Mouse (Mus musculus) lung, postnatal 0 days (tissue): Measurements from ENCODE around the gene Donson. TPM values are rescaled to one million over a fixed set of nuclear protein-coding genes. Genes with fewer than 3 reads are reported as not detected.

Experiments
- ATAC-seq: fragments of 200-750 bp; cut with Nextera tagmentation; 2 replicates; pipeline ENCODE4 v1.8.0; 2017; ENCODE audit warnings: moderate library complexity
- DNase-seq: peaks from one replicate; pipeline ENCODE4 v3.0.0-alpha.2; 2016; ENCODE audit warnings: low spot score
- H3K27ac ChIP-seq: fragments of 300-500 bp; sonication (generic); 2 replicates; pipeline ENCODE4 v1.5.1; 2014; ENCODE audit warnings: antibody characterized with exemption, mild to moderate bottlenecking, low read length, mixed read lengths
- H3K27me3 ChIP-seq: fragments of 300-500 bp; sonication (generic); replicated peaks from 2 replicates; pipeline ENCODE4 v1.6.1; 2014; ENCODE audit warnings: low read length, mixed read lengths; ENCODE audit not compliant: insufficient read depth
- H3K36me3 ChIP-seq: fragments of 300-500 bp; sonication (generic); 2 replicates; pipeline ENCODE4 v1.6.1; 2014; ENCODE audit warnings: low read length, mixed read lengths; ENCODE audit not compliant: insufficient read depth
- H3K4me1 ChIP-seq: fragments of 300-500 bp; sonication (generic); 2 replicates; pipeline ENCODE4 v1.6.1; 2014; ENCODE audit warnings: antibody characterized with exemption, low read depth, low read length, mixed read lengths; ENCODE audit not compliant: insufficient read depth
- H3K4me2 ChIP-seq: fragments of 300-500 bp; sonication (generic); replicated peaks from 2 replicates; pipeline ENCODE4 v1.6.1; 2014; ENCODE audit warnings: low read depth, mild to moderate bottlenecking, low read length, moderate library complexity, mixed read lengths
- H3K4me3 ChIP-seq: fragments of 300-500 bp; sonication (generic); 2 replicates; pipeline ENCODE4 v1.5.1; 2014; ENCODE audit warnings: low read depth, low read length
- H3K9ac ChIP-seq: fragments of 300-500 bp; sonication (generic); replicated peaks from 2 replicates; pipeline ENCODE4 v1.6.1; 2014; ENCODE audit warnings: low read depth, mild to moderate bottlenecking
- H3K9me3 ChIP-seq: fragments of 300-500 bp; sonication (generic); 2 replicates; pipeline ENCODE4 v1.6.1; 2016; ENCODE audit warnings: low read length, mixed read lengths
- CTCF ChIP-seq: IDR thresholded peaks from 2 replicates; pipeline ENCODE4 v1.5.1; 2016; ENCODE audit warnings: antibody characterized with exemption, mild to moderate bottlenecking
- EP300 ChIP-seq: IDR thresholded peaks from 2 replicates; pipeline ENCODE4 v1.6.1; 2016; ENCODE audit warnings: antibody characterized with exemption, mild to moderate bottlenecking, control low read depth
- WGBS: fragments of 180-500 bp; shearing (Covaris S2); extraction: QIAGEN DNeasy Blood & Tissue Kit; methylation state at CpG from one replicate; pipeline ENCODE4 v1.1.7; 2014; 5-methylcytosine and 5-hydroxymethylcytosine counted together
- polyA plus RNA-seq: library from polyadenylated mRNA; unstranded; fragments of >200 nt; fragmentation: Nextera tagmentation; extraction: Ambion mirVana; gene quantifications from 2 replicates; pipeline ENCODE4 v1.2.1, GENCODE M21; 2015

Donson gene
- polyA plus RNA-seq, 1 experiment from 2014 or later, result 6.0 TPM

- WGBS, result 62% methylated on average over 7 of the region's 7 CpGs
- peaks cover 16% of the 10 kb centered on the region; the same call in 1 of the 2 replicates for H3K36me3 ChIP-seq
- H3K27me3 ChIP-seq, result no peaks in the 10 kb centered on the region
- no peaks in the 10 kb centered on the region for H3K4me1 ChIP-seq
- no peaks in the 10 kb centered on the region for H3K9me3 ChIP-seq
- H3K4me3 ChIP-seq, result no peak overlapping the region
- no peak overlapping the region for H3K27ac ChIP-seq
- H3K4me2 ChIP-seq, result no peak overlapping the region
- ATAC-seq, result no peak
- DNase-seq, result no peak
- H3K9ac ChIP-seq, result no peak overlapping the region
- TF ChIP-seq CTCF, result no peak
- TF ChIP-seq EP300, result no peak
Observed at GRCm38 (mm10) chr16:91710241-91710640, 21.7 kb upstream of the Donson start.

- Histone ChIP-seq H3K9ac (no peak overlapping the region), H3K4me1 (no peaks in the 10 kb centered on the region), H3K27me3 (no peaks in the 10 kb centered on the region), H3K36me3 (0 out of 2 replicates have a peak, but pooled peaks cover 6% of the 10 kb centered on the region), H3K4me2 (no peak overlapping the region), H3K4me3 (no peak overlapping the region), H3K9me3 (no peaks in the 10 kb centered on the region), H3K27ac (no peak overlapping the region)
- ATAC-seq (no peak), DNase-seq (no peak)
- no peak for TF ChIP-seq EP300
- no peak for TF ChIP-seq CTCF
- 78% methylated on average over 14 of the region's 14 CpGs for WGBS
Observed at GRCm38 (mm10) chr16:91704603-91705340, 16.2 kb upstream of the Donson start.

GRCm38 (mm10) chr16:91702771-91703188 is 14.2 kb upstream of the Donson start:
- Histone ChIP-seq H3K36me3 (0 out of 2 replicates have a peak, but pooled peaks cover 6% of the 10 kb centered on the region), H3K27ac (no peak overlapping the region), H3K27me3 (no peaks in the 10 kb centered on the region), H3K4me1 (no peaks in the 10 kb centered on the region), H3K4me2 (no peak overlapping the region), H3K9me3 (no peaks in the 10 kb centered on the region), H3K4me3 (no peak overlapping the region), H3K9ac (no peak overlapping the region)
- 75% methylated on average over 3 of the region's 3 CpGs for WGBS
- DNase-seq, result no peak
- no peak for ATAC-seq
- TF ChIP-seq CTCF, result no peak
- TF ChIP-seq EP300, result no peak

- 50% methylated on average over 13 of the region's 13 CpGs for WGBS
- peak; percentile 63 for DNase-seq
- no peaks in the 10 kb centered on the region for H3K4me1 ChIP-seq
- no peak for TF ChIP-seq EP300
- TF ChIP-seq CTCF, result no peak
- H3K27me3 ChIP-seq, result no peaks in the 10 kb centered on the region
- H3K9me3 ChIP-seq, result no peaks in the 10 kb centered on the region
- H3K36me3 ChIP-seq, result peaks cover 12% of the 10 kb centered on the region; the same call in 1 of the 2 replicates
- no peak overlapping the region; the same call in 1 of the 2 replicates for H3K4me2 ChIP-seq
- no peak overlapping the region for H3K9ac ChIP-seq
- H3K27ac ChIP-seq, result no peak overlapping the region
- peak; percentile 90 for ATAC-seq
- H3K4me3 ChIP-seq, result no peak overlapping the region
Observed at GRCm38 (mm10) chr16:91701908-91702307, 13.3 kb upstream of the Donson start.

GRCm38 (mm10) chr16:91698995-91699394 is 10.4 kb upstream of the Donson start:
- no peak for DNase-seq
- Histone ChIP-seq H3K4me2 (no peak overlapping the region), H3K9ac (no peak overlapping the region), H3K4me3 (no peak overlapping the region), H3K36me3 (peaks cover 8% of the 10 kb centered on the region; the same call in 1 of the 2 replicates), H3K4me1 (no peaks in the 10 kb centered on the region), H3K9me3 (no peaks in the 10 kb centered on the region), H3K27me3 (no peaks in the 10 kb centered on the region), H3K27ac (no peak overlapping the region)
- 75% methylated on average over 1 of the region's 1 CpGs for WGBS
- no peak for ATAC-seq
- TF ChIP-seq EP300 (no peak), CTCF (no peak)

GRCm38 (mm10) chr16:91695108-91695755 is 6.7 kb upstream of the Donson start:
- Histone ChIP-seq H3K9ac (no peak overlapping the region), H3K9me3 (no peaks in the 10 kb centered on the region), H3K4me3 (no peak overlapping the region), H3K27ac (no peak overlapping the region), H3K36me3 (peaks cover 8% of the 10 kb centered on the region; the same call in 1 of the 2 replicates), H3K4me1 (no peaks in the 10 kb centered on the region), H3K4me2 (no peak overlapping the region), H3K27me3 (no peaks in the 10 kb centered on the region)
- DNase-seq (peak; percentile 45), ATAC-seq (peak; percentile 60)
- 42% methylated on average over 8 of the region's 8 CpGs for WGBS
- TF ChIP-seq EP300, result no peak
- TF ChIP-seq CTCF, result no peak
